Mouse (Mus musculus): ENCODE data around the gene Tpd52l1. TPM values are rescaled to one million over a fixed set of nuclear protein-coding genes. Genes with fewer than 3 reads are reported as not detected.
"Not testable (repeated sequence)": the region's sequence is repeated elsewhere in the genome, so short reads cannot be mapped to it uniquely, and the experiment has no call there.

Gene Tpd52l1
- polyA plus RNA-seq, 1 experiment from 2014 or later, result 31.7 TPM

GRCm38 (mm10) chr10:31441491-31441890, 4.3 kb downstream of the Tpd52l1 start:
- Histone ChIP-seq H3K9me3 (ENCODE audit: low read length) (no peaks in the 10 kb centered on the region), H3K9ac (replicated peaks; ENCODE audit: low read length) (no peak overlapping the region), H3K4me2 (replicated peaks; ENCODE audit: low read depth, low read length) (no peak overlapping the region), H3K27me3 (ENCODE audit: insufficient read depth, low read length) (no peaks in the 10 kb centered on the region), H3K27ac (ENCODE audit: low read length) (no peak overlapping the region), H3K4me1 (ENCODE audit: insufficient read depth, low read length) (no peaks in the 10 kb centered on the region), H3K36me3 (ENCODE audit: insufficient read depth, low read length) (no peaks in the 10 kb centered on the region), H3K4me3 (ENCODE audit: low read length) (no peak overlapping the region)
- no peak for ATAC-seq (ENCODE audit: low FRiP score, low TSS enrichment)

- H3K4me1 ChIP-seq (ENCODE audit: insufficient read depth, low read length), result no peaks in the 10 kb centered on the region
- H3K27me3 ChIP-seq (ENCODE audit: insufficient read depth, low read length), result no peaks in the 10 kb centered on the region
- ATAC-seq (ENCODE audit: low FRiP score, low TSS enrichment), result no peak
- H3K36me3 ChIP-seq (ENCODE audit: insufficient read depth, low read length), result no peaks in the 10 kb centered on the region
- H3K9ac ChIP-seq (replicated peaks; ENCODE audit: low read length), result no peak overlapping the region
- H3K4me2 ChIP-seq (replicated peaks; ENCODE audit: low read depth, low read length), result no peak overlapping the region
- 74% methylated on average over 4 of the region's 4 CpGs for WGBS
- no peak overlapping the region for H3K4me3 ChIP-seq (ENCODE audit: low read length)
- no peak overlapping the region for H3K27ac ChIP-seq (ENCODE audit: low read length)
- H3K9me3 ChIP-seq (ENCODE audit: low read length), result no peaks in the 10 kb centered on the region
These were observed 9.7 kb downstream of the Tpd52l1 start for GRCm38 (mm10) chr10:31436047-31436446.

GRCm38 (mm10) chr10:31417956-31418355, 27.8 kb downstream of the Tpd52l1 start:
- ATAC-seq (ENCODE audit: low FRiP score, low TSS enrichment), result no peak
- Histone ChIP-seq H3K27me3 (ENCODE audit: insufficient read depth, low read length) (no peaks in the 10 kb centered on the region), H3K4me3 (ENCODE audit: low read length) (no peak overlapping the region), H3K27ac (ENCODE audit: low read length) (no peak overlapping the region), H3K4me2 (replicated peaks; ENCODE audit: low read depth, low read length) (no peak overlapping the region), H3K36me3 (ENCODE audit: insufficient read depth, low read length) (no peaks in the 10 kb centered on the region), H3K4me1 (ENCODE audit: insufficient read depth, low read length) (no peaks in the 10 kb centered on the region), H3K9me3 (ENCODE audit: low read length) (no peaks in the 10 kb centered on the region), H3K9ac (replicated peaks; ENCODE audit: low read length) (no peak overlapping the region)

GRCm38 (mm10) chr10:31392990-31393389, 52.8 kb downstream of the Tpd52l1 start:
- Histone ChIP-seq H3K27ac (ENCODE audit: low read length) (no peak overlapping the region), H3K4me2 (replicated peaks; ENCODE audit: low read depth, low read length) (no peak overlapping the region), H3K4me1 (ENCODE audit: insufficient read depth, low read length) (0 out of 2 replicates have a peak, but pooled peaks cover 4% of the 10 kb centered on the region), H3K9me3 (ENCODE audit: low read length) (no peaks in the 10 kb centered on the region), H3K4me3 (ENCODE audit: low read length) (no peak overlapping the region), H3K9ac (replicated peaks; ENCODE audit: low read length) (no peak overlapping the region), H3K36me3 (ENCODE audit: insufficient read depth, low read length) (no peaks in the 10 kb centered on the region), H3K27me3 (ENCODE audit: insufficient read depth, low read length) (no peaks in the 10 kb centered on the region)
- 18% methylated on average over 1 of the region's 1 CpGs for WGBS
- ATAC-seq (ENCODE audit: low FRiP score, low TSS enrichment), result peak; percentile 35; the same call in 1 of the 2 replicates

- H3K4me1 ChIP-seq (ENCODE audit: insufficient read depth, low read length), result 0 out of 2 replicates have a peak, but pooled peaks cover 4% of the 10 kb centered on the region
- H3K9me3 ChIP-seq (ENCODE audit: low read length), result no peaks in the 10 kb centered on the region
- no peak overlapping the region for H3K4me3 ChIP-seq (ENCODE audit: low read length)
- 0 out of 2 replicates have a peak overlapping the region, but pooled peaks have one; percentile 10 for H3K27ac ChIP-seq (ENCODE audit: low read length)
- no peak overlapping the region for H3K4me2 ChIP-seq (replicated peaks; ENCODE audit: low read depth, low read length)
- no peaks in the 10 kb centered on the region for H3K27me3 ChIP-seq (ENCODE audit: insufficient read depth, low read length)
- 64% methylated on average over 4 of the region's 4 CpGs for WGBS
- H3K9ac ChIP-seq (replicated peaks; ENCODE audit: low read length), result no peak overlapping the region
- H3K36me3 ChIP-seq (ENCODE audit: insufficient read depth, low read length), result no peaks in the 10 kb centered on the region
- ATAC-seq (ENCODE audit: low FRiP score, low TSS enrichment), result no peak
These were observed 54.9 kb downstream of the Tpd52l1 start for GRCm38 (mm10) chr10:31390777-31391395.

- H3K9ac ChIP-seq (replicated peaks; ENCODE audit: low read length); H3K4me3 ChIP-seq (ENCODE audit: low read length); H3K4me2 ChIP-seq (replicated peaks; ENCODE audit: low read depth, low read length); H3K36me3 ChIP-seq (ENCODE audit: insufficient read depth, low read length); H3K9me3 ChIP-seq (ENCODE audit: low read length); H3K27ac ChIP-seq (ENCODE audit: low read length); ATAC-seq (ENCODE audit: low FRiP score, low TSS enrichment); H3K27me3 ChIP-seq (ENCODE audit: insufficient read depth, low read length); H3K4me1 ChIP-seq (ENCODE audit: insufficient read depth, low read length): not testable (repeated sequence)
- 82% methylated on average over 1 of the region's 1 CpGs for WGBS
These were observed 57.2 kb downstream of the Tpd52l1 start for GRCm38 (mm10) chr10:31388566-31388965.

- WGBS, result 14% methylated on average over 4 of the region's 5 CpGs
- not testable (repeated sequence) for H3K27ac ChIP-seq (ENCODE audit: low read length); H3K9me3 ChIP-seq (ENCODE audit: low read length); H3K4me2 ChIP-seq (replicated peaks; ENCODE audit: low read depth, low read length); H3K9ac ChIP-seq (replicated peaks; ENCODE audit: low read length); H3K4me1 ChIP-seq (ENCODE audit: insufficient read depth, low read length); H3K36me3 ChIP-seq (ENCODE audit: insufficient read depth, low read length); H3K4me3 ChIP-seq (ENCODE audit: low read length); H3K27me3 ChIP-seq (ENCODE audit: insufficient read depth, low read length); ATAC-seq (ENCODE audit: low FRiP score, low TSS enrichment)
These were observed 75.6 kb downstream of the Tpd52l1 start for GRCm38 (mm10) chr10:31370200-31370599.

GRCm38 (mm10) chr10:31359749-31360148, 86.0 kb downstream of the Tpd52l1 start:
- Histone ChIP-seq H3K4me2 (replicated peaks; ENCODE audit: low read depth, low read length) (no peak overlapping the region), H3K4me3 (ENCODE audit: low read length) (no peak overlapping the region), H3K27ac (ENCODE audit: low read length) (no peak overlapping the region), H3K9ac (replicated peaks; ENCODE audit: low read length) (no peak overlapping the region), H3K36me3 (ENCODE audit: insufficient read depth, low read length) (no peaks in the 10 kb centered on the region), H3K27me3 (ENCODE audit: insufficient read depth, low read length) (no peaks in the 10 kb centered on the region), H3K4me1 (ENCODE audit: insufficient read depth, low read length) (no peaks in the 10 kb centered on the region), H3K9me3 (ENCODE audit: low read length) (no peaks in the 10 kb centered on the region)
- no peak for ATAC-seq (ENCODE audit: low FRiP score, low TSS enrichment)
- WGBS, result 87% methylated on average over 4 of the region's 4 CpGs

- no peaks in the 10 kb centered on the region for H3K36me3 ChIP-seq (ENCODE audit: insufficient read depth, low read length)
- H3K9me3 ChIP-seq (ENCODE audit: low read length), result no peaks in the 10 kb centered on the region
- no peak overlapping the region for H3K4me3 ChIP-seq (ENCODE audit: low read length)
- no peak overlapping the region for H3K27ac ChIP-seq (ENCODE audit: low read length)
- no peak overlapping the region for H3K4me2 ChIP-seq (replicated peaks; ENCODE audit: low read depth, low read length)
- no peaks in the 10 kb centered on the region for H3K27me3 ChIP-seq (ENCODE audit: insufficient read depth, low read length)
- no peak overlapping the region for H3K9ac ChIP-seq (replicated peaks; ENCODE audit: low read length)
- no peaks in the 10 kb centered on the region for H3K4me1 ChIP-seq (ENCODE audit: insufficient read depth, low read length)
- 76% methylated on average over 7 of the region's 7 CpGs for WGBS
- no peak for ATAC-seq (ENCODE audit: low FRiP score, low TSS enrichment)
These were observed 90.8 kb downstream of the Tpd52l1 start for GRCm38 (mm10) chr10:31354886-31355461.

- Histone ChIP-seq H3K36me3 (ENCODE audit: insufficient read depth, low read length) (no peaks in the 10 kb centered on the region), H3K27me3 (ENCODE audit: insufficient read depth, low read length) (no peaks in the 10 kb centered on the region), H3K9me3 (ENCODE audit: low read length) (no peaks in the 10 kb centered on the region), H3K4me1 (ENCODE audit: insufficient read depth, low read length) (no peaks in the 10 kb centered on the region), H3K4me3 (ENCODE audit: low read length) (no peak overlapping the region), H3K9ac (replicated peaks; ENCODE audit: low read length) (no peak overlapping the region), H3K27ac (ENCODE audit: low read length) (no peak overlapping the region), H3K4me2 (replicated peaks; ENCODE audit: low read depth, low read length) (no peak overlapping the region)
- no peak for ATAC-seq (ENCODE audit: low FRiP score, low TSS enrichment)
- WGBS, result 63% methylated on average over 2 of the region's 2 CpGs
These were observed 91.6 kb downstream of the Tpd52l1 start for GRCm38 (mm10) chr10:31354141-31354540.

Measured in kidney, embryonic 16.5 days (tissue).